Mouse (Mus musculus) heart, adult 2 months (tissue): ENCODE measurements around the gene Slc38a1.

Experiments
- CTCF ChIP-seq: fragments of 200-600 bp; IDR thresholded peaks from 2 replicates; pipeline ENCODE4 v1.8.1; 2022; ENCODE audit warnings: antibody characterized with exemption, mild to moderate bottlenecking, moderate library complexity
- POLR2A ChIP-seq: fragments of 200-500 bp; IDR thresholded peaks from 2 replicates; pipeline ENCODE4 v1.6.1; 2011; ENCODE audit warnings: mild to moderate bottlenecking, low read depth, low read length, control low read depth; ENCODE audit not compliant: insufficient read depth

- TF ChIP-seq CTCF (no peak), POLR2A (no peak)
Observed at GRCm38 (mm10) chr15:96689919-96690318, 47.2 kb upstream of the Slc38a1 start.
